Mouse (Mus musculus) embryonic facial prominence, embryonic 12.5 days (tissue): Measurements from ENCODE around the gene Klf7. TPM values are rescaled to one million over a fixed set of nuclear protein-coding genes. Genes with fewer than 3 reads are reported as not detected.

Source experiments
- ATAC-seq: fragments of 200-750 bp; cut with Nextera tagmentation; 2 replicates; pipeline ENCODE4 v1.8.0; 2017; ENCODE audit not compliant: insufficient number of reproducible peaks, insufficient read depth, low FRiP score, low TSS enrichment
- H3K27ac ChIP-seq: fragments of 300-500 bp; sonication (generic); 2 replicates; pipeline ENCODE4 v1.5.1; 2016; ENCODE audit warnings: mild to moderate bottlenecking
- H3K27me3 ChIP-seq: fragments of 300-500 bp; sonication (generic); 2 replicates; pipeline ENCODE4 v1.6.1; 2016; ENCODE audit warnings: mild to moderate bottlenecking, moderate library complexity
- H3K36me3 ChIP-seq: fragments of 300-500 bp; sonication (generic); 2 replicates; pipeline ENCODE4 v1.6.1; 2016; ENCODE audit warnings: mild to moderate bottlenecking
- H3K4me1 ChIP-seq: fragments of 300-500 bp; sonication (generic); 2 replicates; pipeline ENCODE4 v1.6.1; 2016
- H3K4me2 ChIP-seq: fragments of 300-500 bp; sonication (generic); replicated peaks from 2 replicates; pipeline ENCODE4 v1.6.1; 2016; ENCODE audit warnings: mild to moderate bottlenecking, moderate library complexity
- H3K4me3 ChIP-seq: fragments of 300-500 bp; sonication (generic); 2 replicates; pipeline ENCODE4 v1.5.1; 2016; ENCODE audit warnings: mild to moderate bottlenecking
- H3K9ac ChIP-seq: fragments of 300-500 bp; sonication (generic); 2 replicates; pipeline ENCODE4 v1.6.1; 2016; ENCODE audit warnings: mild to moderate bottlenecking, moderate library complexity
- H3K9me3 ChIP-seq: fragments of 300-500 bp; sonication (generic); 2 replicates; pipeline ENCODE4 v1.6.1; 2016; ENCODE audit warnings: mild to moderate bottlenecking, moderate library complexity
- WGBS: fragments of 180-500 bp; shearing (Covaris S2); methylation state at CpG from one replicate; pipeline ENCODE4 v1.1.7; 2016; 5-methylcytosine and 5-hydroxymethylcytosine counted together
- polyA plus RNA-seq: library from polyadenylated mRNA; unstranded; fragments of >200 nt; fragmentation: Nextera tagmentation; extraction: Ambion mirVana; gene quantifications from 2 replicates; pipeline ENCODE4 v1.2.1, GENCODE M21; 2016

Gene Klf7
- polyA plus RNA-seq, 1 experiment from 2014 or later = 23.3 TPM

- Histone ChIP-seq H3K27ac (no peak overlapping the region), H3K9ac (no peak overlapping the region), H3K9me3 (no peaks in the 10 kb centered on the region), H3K27me3 (no peaks in the 10 kb centered on the region), H3K36me3 (peaks cover 9% of the 10 kb centered on the region; the same call in 1 of the 2 replicates), H3K4me2 (no peak overlapping the region), H3K4me1 (peaks cover 3% of the 10 kb centered on the region; the same call in 1 of the 2 replicates), H3K4me3 (no peak overlapping the region)
- no peak for ATAC-seq
- 86% methylated on average over 6 of the region's 6 CpGs for WGBS
Measured at GRCm38 (mm10) chr1:64037800-64038199, 84.3 kb downstream of the Klf7 start.

GRCm38 (mm10) chr1:64036881-64037452, 85.1 kb downstream of the Klf7 start:
- Histone ChIP-seq H3K36me3 (peaks cover 9% of the 10 kb centered on the region; the same call in 1 of the 2 replicates), H3K4me3 (no peak overlapping the region), H3K4me1 (no peaks in the 10 kb centered on the region; the same call in 1 of the 2 replicates), H3K27me3 (no peaks in the 10 kb centered on the region), H3K9ac (no peak overlapping the region), H3K4me2 (no peak overlapping the region), H3K9me3 (no peaks in the 10 kb centered on the region), H3K27ac (no peak overlapping the region)
- ATAC-seq = no peak
- WGBS = 85% methylated on average over 7 of the region's 7 CpGs

- 77% methylated on average over 7 of the region's 7 CpGs for WGBS
- Histone ChIP-seq H3K27me3 (no peaks in the 10 kb centered on the region), H3K36me3 (peaks cover 9% of the 10 kb centered on the region; the same call in 1 of the 2 replicates), H3K4me2 (no peak overlapping the region), H3K4me1 (no peaks in the 10 kb centered on the region; the same call in 1 of the 2 replicates), H3K27ac (no peak overlapping the region), H3K9me3 (no peaks in the 10 kb centered on the region), H3K4me3 (no peak overlapping the region), H3K9ac (no peak overlapping the region)
- no peak for ATAC-seq
Measured at GRCm38 (mm10) chr1:64035804-64036203, 86.3 kb downstream of the Klf7 start.

- WGBS = 85% methylated on average over 15 of the region's 15 CpGs
- ATAC-seq = no peak
Measured at GRCm38 (mm10) chr1:64035087-64035791, 86.8 kb downstream of the Klf7 start.

GRCm38 (mm10) chr1:64032502-64033231, 89.4 kb downstream of the Klf7 start:
- Histone ChIP-seq H3K4me2 (no peak overlapping the region), H3K4me1 (no peaks in the 10 kb centered on the region), H3K36me3 (peaks cover 6% of the 10 kb centered on the region; the same call in 1 of the 2 replicates), H3K27ac (no peak overlapping the region), H3K9me3 (no peaks in the 10 kb centered on the region), H3K9ac (no peak overlapping the region), H3K27me3 (no peaks in the 10 kb centered on the region), H3K4me3 (no peak overlapping the region)
- no peak for ATAC-seq
- 88% methylated on average over 9 of the region's 9 CpGs for WGBS

More at GRCm38 (mm10) chr1:64035087-64035791, 86.8 kb downstream of the Klf7 start:
- H3K27me3 ChIP-seq = no peaks in the 10 kb centered on the region
- H3K4me2 ChIP-seq = no peak overlapping the region
- H3K27ac ChIP-seq = no peak overlapping the region
- H3K9ac ChIP-seq = no peak overlapping the region
- H3K36me3 ChIP-seq = peaks cover 6% of the 10 kb centered on the region; the same call in 1 of the 2 replicates
- H3K4me1 ChIP-seq = no peaks in the 10 kb centered on the region
- H3K9me3 ChIP-seq = no peaks in the 10 kb centered on the region
- H3K4me3 ChIP-seq = no peak overlapping the region

- Histone ChIP-seq H3K9me3 (no peaks in the 10 kb centered on the region), H3K9ac (no peak overlapping the region), H3K27ac (no peak overlapping the region), H3K4me1 (peaks cover 15% of the 10 kb centered on the region), H3K4me3 (no peak overlapping the region), H3K4me2 (no peak overlapping the region), H3K27me3 (no peaks in the 10 kb centered on the region), H3K36me3 (no peaks in the 10 kb centered on the region)
- no peak for ATAC-seq
- WGBS = 91% methylated on average over 3 of the region's 3 CpGs
Measured at GRCm38 (mm10) chr1:64021986-64022385, 100.1 kb downstream of the Klf7 start.

- Histone ChIP-seq H3K36me3 (no peaks in the 10 kb centered on the region), H3K9me3 (no peaks in the 10 kb centered on the region), H3K4me1 (peaks cover 15% of the 10 kb centered on the region), H3K9ac (no peak overlapping the region), H3K4me3 (no peak overlapping the region), H3K27me3 (no peaks in the 10 kb centered on the region), H3K27ac (no peak overlapping the region), H3K4me2 (peak overlapping the region; percentile 35)
- 16% methylated on average over 19 of the region's 19 CpGs for WGBS
- ATAC-seq = peak; percentile 79; the same call in 1 of the 2 replicates
Measured at GRCm38 (mm10) chr1:64020672-64021635, 101.1 kb downstream of the Klf7 start.

GRCm38 (mm10) chr1:64019127-64019635, 102.9 kb downstream of the Klf7 start:
- 58% methylated on average over 6 of the region's 6 CpGs for WGBS
- H3K27ac ChIP-seq = no peak overlapping the region
- no peak overlapping the region for H3K4me2 ChIP-seq

GRCm38 (mm10) chr1:64018466-64019077, 103.5 kb downstream of the Klf7 start:
- WGBS = 44% methylated on average over 16 of the region's 16 CpGs
- Histone ChIP-seq H3K27me3 (no peaks in the 10 kb centered on the region), H3K9me3 (no peaks in the 10 kb centered on the region), H3K4me2 (no peak overlapping the region), H3K9ac (no peak overlapping the region), H3K36me3 (no peaks in the 10 kb centered on the region), H3K4me3 (no peak overlapping the region), H3K27ac (no peak overlapping the region), H3K4me1 (peaks cover 15% of the 10 kb centered on the region)
- no peak for ATAC-seq

More at GRCm38 (mm10) chr1:64019127-64019635, 102.9 kb downstream of the Klf7 start:
- H3K27me3 ChIP-seq = no peaks in the 10 kb centered on the region
- no peaks in the 10 kb centered on the region for H3K9me3 ChIP-seq
- no peak overlapping the region for H3K4me3 ChIP-seq
- no peak overlapping the region for H3K9ac ChIP-seq
- peaks cover 15% of the 10 kb centered on the region for H3K4me1 ChIP-seq
- no peaks in the 10 kb centered on the region for H3K36me3 ChIP-seq
- ATAC-seq = no peak

- Histone ChIP-seq H3K36me3 (no peaks in the 10 kb centered on the region), H3K4me1 (peaks cover 2% of the 10 kb centered on the region; the same call in 1 of the 2 replicates), H3K4me3 (no peak overlapping the region), H3K9ac (no peak overlapping the region), H3K4me2 (no peak overlapping the region), H3K9me3 (no peaks in the 10 kb centered on the region), H3K27ac (no peak overlapping the region), H3K27me3 (no peaks in the 10 kb centered on the region)
- ATAC-seq = no peak
- WGBS = 81% methylated on average over 1 of the region's 1 CpGs
Measured at GRCm38 (mm10) chr1:64014091-64014490, 108.0 kb downstream of the Klf7 start.
